Mouse (Mus musculus): Measurements from ENCODE around the gene Nptxr.
A peak's percentile ranks its signal among the peaks of the same experiment; 100 is the strongest.

The Nptxr gene

GRCm38 (mm10) chr15:79804352-79805071 lies at the start of gene Nptxr:
Gene Nptxr, minus strand, starts transcription at chr15:79804766.
- DNase-seq (ENCODE audit: low spot score) = no peak

DNA sequence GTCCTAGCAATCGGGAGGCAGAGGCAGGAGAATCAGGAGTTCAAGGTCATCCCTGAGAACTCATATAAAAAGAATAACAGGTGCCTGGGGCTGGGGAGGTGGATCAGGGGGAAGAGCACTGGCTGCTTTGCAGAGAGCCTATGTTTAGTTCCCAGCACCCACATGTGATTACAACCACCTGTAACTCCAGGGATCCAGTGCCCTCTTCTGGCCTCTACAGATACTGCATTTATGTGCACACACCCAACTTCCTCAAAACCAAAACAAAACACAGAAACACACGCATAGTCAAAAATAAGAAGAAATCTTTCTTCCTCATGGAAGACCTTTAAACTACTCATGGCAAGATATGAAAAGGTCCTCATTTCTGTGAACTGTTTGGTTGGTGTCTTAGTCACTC lies 45.6 kb upstream of the Nptxr start:
- no peak for DNase-seq (ENCODE audit: low spot score)

- DNase-seq (ENCODE audit: low spot score) = no peak
Observed at GRCm38 (mm10) chr15:79847100-79847499, 42.5 kb upstream of the Nptxr start.

DNA sequence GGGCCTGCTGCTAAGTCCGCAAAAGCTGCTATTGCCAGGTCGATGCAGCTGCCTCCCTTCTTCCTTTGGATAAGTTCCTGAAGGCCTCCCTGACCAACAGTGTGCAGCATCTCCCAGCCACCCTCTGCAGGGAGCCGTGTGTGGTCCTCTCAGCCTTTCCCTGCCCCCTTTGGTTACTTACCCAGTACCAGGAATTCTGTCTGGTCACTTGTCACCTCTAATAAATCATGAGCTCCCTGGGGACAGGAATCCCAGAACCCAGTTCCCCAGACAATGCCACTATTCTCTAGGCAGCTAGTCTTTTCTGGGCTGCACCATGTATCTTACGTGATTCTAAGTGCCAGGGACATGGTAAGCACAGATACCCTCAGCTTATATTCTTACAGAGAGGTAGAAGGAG lies 41.4 kb upstream of the Nptxr start:
- DNase-seq (ENCODE audit: low spot score) = no peak

- no peak for DNase-seq (ENCODE audit: low spot score)
Observed at GRCm38 (mm10) chr15:79842985-79843384, 38.4 kb upstream of the Nptxr start.

GRCm38 (mm10) chr15:79840281-79840680 lies 35.7 kb upstream of the Nptxr start:
- no peak for DNase-seq (ENCODE audit: low spot score)

- DNase-seq (ENCODE audit: low spot score) = no peak
Observed at GRCm38 (mm10) chr15:79834881-79835260, 30.3 kb upstream of the Nptxr start.

GRCm38 (mm10) chr15:79834130-79834880 lies 29.7 kb upstream of the Nptxr start, which contains the start of the genes Npcd and Cbx6:
Gene Npcd, minus strand, starts transcription at chr15:79834237.
Gene Cbx6, minus strand, starts transcription at chr15:79834688.
- peak; percentile 55 for DNase-seq (ENCODE audit: low spot score)

GRCm38 (mm10) chr15:79833251-79834050 lies 28.9 kb upstream of the Nptxr start:
- DNase-seq (ENCODE audit: low spot score) = peak; percentile 24

GRCm38 (mm10) chr15:79832064-79832900 lies 27.7 kb upstream of the Nptxr start:
- peak; percentile 73 for DNase-seq (ENCODE audit: low spot score)

- DNase-seq (ENCODE audit: low spot score) = peak; percentile 82
Observed at GRCm38 (mm10) chr15:79830388-79830787, 25.8 kb upstream of the Nptxr start.

GRCm38 (mm10) chr15:79829431-79829830 lies 24.9 kb upstream of the Nptxr start:
- no peak for DNase-seq (ENCODE audit: low spot score)

GRCm38 (mm10) chr15:79828366-79829035 lies 23.9 kb upstream of the Nptxr start:
- no peak for DNase-seq (ENCODE audit: low spot score)

DNA sequence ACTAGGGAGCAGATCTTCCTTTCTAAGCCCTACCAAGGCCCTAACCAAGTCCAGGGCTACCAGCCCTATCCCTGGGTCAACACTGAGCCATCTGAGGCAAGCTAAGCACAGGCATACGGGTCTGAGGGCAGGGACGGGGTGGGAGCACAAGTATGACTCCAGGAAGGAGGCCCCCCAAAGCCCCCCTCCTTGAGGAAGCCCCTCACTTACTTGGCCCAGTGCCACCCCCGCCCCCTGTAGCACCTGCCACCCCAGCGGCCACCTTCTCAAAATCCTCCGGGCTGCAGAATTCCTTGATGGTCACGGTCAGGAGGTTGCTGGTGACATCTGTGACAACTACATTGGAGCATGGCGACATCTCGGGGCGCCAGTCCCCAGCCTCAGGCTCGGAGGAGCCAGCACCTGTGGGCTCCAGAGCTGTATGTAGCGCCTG lies 23.2 kb upstream of the Nptxr start:
- no peak for DNase-seq (ENCODE audit: low spot score)

- DNase-seq (ENCODE audit: low spot score) = no peak
Observed at GRCm38 (mm10) chr15:79827061-79827777, 22.7 kb upstream of the Nptxr start.

DNA sequence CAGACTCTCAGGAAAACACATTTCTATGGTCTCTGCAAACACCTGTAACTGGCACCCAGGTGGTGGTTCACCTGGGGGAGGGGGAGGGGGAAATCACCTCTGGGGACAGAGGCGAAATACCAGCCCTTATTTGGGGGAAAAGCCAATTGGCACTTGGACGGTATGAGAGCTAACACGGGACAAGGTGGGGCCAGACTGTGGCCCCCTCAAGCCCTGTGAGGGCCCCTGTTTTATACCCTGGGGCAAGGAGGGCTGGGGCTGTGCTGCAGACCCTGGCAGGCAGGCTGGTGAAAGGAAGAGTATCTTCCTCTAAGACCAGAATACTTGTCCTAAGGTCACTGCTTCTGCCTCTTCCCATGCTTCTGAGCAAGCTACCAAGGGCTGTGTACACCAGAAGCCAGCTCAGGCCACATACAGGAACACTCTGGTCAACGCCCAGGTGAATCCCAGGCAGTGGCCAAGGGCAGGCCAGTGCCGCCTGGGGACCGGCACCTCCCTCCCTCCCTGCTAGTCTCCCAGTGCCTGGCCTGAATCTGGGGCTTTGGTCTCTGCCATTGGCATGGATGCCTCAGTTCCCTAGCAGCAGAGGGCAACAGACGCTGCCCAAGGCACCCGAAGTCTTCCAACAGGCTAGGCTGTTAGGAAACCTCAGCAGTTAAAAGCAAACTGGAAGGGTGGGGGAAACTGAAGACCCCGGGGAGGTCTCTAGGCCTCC lies 21.8 kb upstream of the Nptxr start:
- no peak for DNase-seq (ENCODE audit: low spot score)

- DNase-seq (ENCODE audit: low spot score) = peak; percentile 29
Observed at GRCm38 (mm10) chr15:79825146-79825825, 20.7 kb upstream of the Nptxr start.

GRCm38 (mm10) chr15:79823588-79824280 lies 19.2 kb upstream of the Nptxr start:
- no peak for DNase-seq (ENCODE audit: low spot score)

Data from c-Kit-positive CD71-positive TER-119-positive erythroid progenitor cells, embryonic 14.5 days (primary cell).